Mouse (Mus musculus) midbrain, embryonic 13.5 days (tissue): ENCODE results near the gene Crtc1. TPM values are rescaled to one million over a fixed set of nuclear protein-coding genes. Genes with fewer than 3 reads are reported as not detected.

Source experiments
- ATAC-seq: fragments of 200-750 bp; cut with Nextera tagmentation; 2 replicates; pipeline ENCODE4 v1.8.0; 2017; ENCODE audit warnings: mild to moderate bottlenecking, moderate TSS enrichment, moderate library complexity
- H3K27ac ChIP-seq: fragments of 300-500 bp; sonication (generic); 2 replicates; pipeline ENCODE4 v1.5.1; 2015; ENCODE audit warnings: inconsistent platforms, mild to moderate bottlenecking, moderate library complexity
- H3K27me3 ChIP-seq: fragments of 300-500 bp; sonication (generic); 2 replicates; pipeline ENCODE4 v1.6.1; 2015; ENCODE audit warnings: mild to moderate bottlenecking, inconsistent platforms
- H3K36me3 ChIP-seq: fragments of 300-500 bp; sonication (generic); 2 replicates; pipeline ENCODE4 v1.6.1; 2015; ENCODE audit warnings: mild to moderate bottlenecking, inconsistent platforms
- H3K4me1 ChIP-seq: fragments of 300-500 bp; sonication (generic); replicated peaks from 2 replicates; pipeline ENCODE4 v1.6.1; 2015; ENCODE audit warnings: inconsistent platforms
- H3K4me2 ChIP-seq: fragments of 300-500 bp; sonication (generic); replicated peaks from 2 replicates; pipeline ENCODE4 v1.6.1; 2015; ENCODE audit warnings: moderate library complexity, mild to moderate bottlenecking, inconsistent platforms
- H3K4me3 ChIP-seq: fragments of 300-500 bp; sonication (generic); replicated peaks from 2 replicates; pipeline ENCODE4 v1.5.1; 2015; ENCODE audit warnings: mild to moderate bottlenecking, inconsistent platforms
- H3K9ac ChIP-seq: fragments of 300-500 bp; sonication (generic); replicated peaks from 2 replicates; pipeline ENCODE4 v1.6.1; 2015; ENCODE audit warnings: mild to moderate bottlenecking, inconsistent platforms
- H3K9me3 ChIP-seq: fragments of 300-500 bp; sonication (generic); 2 replicates; pipeline ENCODE4 v1.6.1; 2016; ENCODE audit warnings: mild to moderate bottlenecking, inconsistent platforms
- WGBS: fragments of 180-500 bp; shearing (Covaris S2); methylation state at CpG from one replicate; pipeline ENCODE4 v1.1.7; 2015; 5-methylcytosine and 5-hydroxymethylcytosine counted together
- polyA plus RNA-seq: library from polyadenylated mRNA; unstranded; fragments of >200 nt; fragmentation: Nextera tagmentation; extraction: Ambion mirVana; gene quantifications from 2 replicates; pipeline ENCODE4 v1.2.1, GENCODE M21; 2015

The Crtc1 gene
- polyA plus RNA-seq: 33.9 and 36.1 TPM in 2 replicates

DNA sequence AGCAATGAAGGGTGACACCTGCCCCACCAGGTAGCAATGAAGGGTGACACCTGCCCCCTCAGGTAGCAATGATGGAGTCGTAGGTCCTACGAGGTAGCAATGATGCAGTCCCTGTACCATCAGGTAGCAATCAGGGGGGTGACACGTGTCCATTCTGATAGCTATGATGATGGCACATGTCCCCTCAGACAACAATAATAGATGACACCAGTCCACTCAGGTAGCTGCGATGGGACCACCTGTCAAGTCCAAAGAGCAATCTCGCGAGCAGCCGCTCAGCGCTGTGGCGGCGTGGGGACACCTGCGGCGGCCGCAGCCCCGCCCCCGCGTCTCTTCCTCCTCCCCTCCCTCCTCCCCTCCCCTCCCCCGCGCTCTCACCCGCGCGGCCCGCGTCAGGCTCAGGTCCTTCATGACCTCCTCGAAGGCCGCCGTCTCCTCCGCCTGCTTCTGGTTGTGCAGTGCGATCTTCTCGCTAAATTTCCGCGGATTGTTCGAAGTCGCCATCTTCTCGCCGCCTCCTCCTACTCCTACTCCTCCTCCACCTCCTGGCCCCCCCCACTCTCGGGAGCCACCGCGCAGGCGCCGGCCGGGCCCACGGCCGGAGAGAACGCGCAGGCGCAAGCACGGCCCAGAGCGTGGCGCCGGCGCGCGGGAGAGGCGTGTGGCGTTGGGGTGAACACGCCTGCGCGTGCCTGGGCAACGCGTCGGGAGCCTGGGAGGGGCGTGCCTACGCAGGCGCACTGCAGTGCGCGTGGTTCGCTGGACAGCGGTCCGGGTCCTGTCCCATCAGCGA, at the start of gene Crtc1:
Gene Crtc1 (minus strand): TSS at position 525 of the 793 bp plus-strand sequence.
- WGBS: 1% methylated on average over 69 of the region's 70 CpGs

DNA sequence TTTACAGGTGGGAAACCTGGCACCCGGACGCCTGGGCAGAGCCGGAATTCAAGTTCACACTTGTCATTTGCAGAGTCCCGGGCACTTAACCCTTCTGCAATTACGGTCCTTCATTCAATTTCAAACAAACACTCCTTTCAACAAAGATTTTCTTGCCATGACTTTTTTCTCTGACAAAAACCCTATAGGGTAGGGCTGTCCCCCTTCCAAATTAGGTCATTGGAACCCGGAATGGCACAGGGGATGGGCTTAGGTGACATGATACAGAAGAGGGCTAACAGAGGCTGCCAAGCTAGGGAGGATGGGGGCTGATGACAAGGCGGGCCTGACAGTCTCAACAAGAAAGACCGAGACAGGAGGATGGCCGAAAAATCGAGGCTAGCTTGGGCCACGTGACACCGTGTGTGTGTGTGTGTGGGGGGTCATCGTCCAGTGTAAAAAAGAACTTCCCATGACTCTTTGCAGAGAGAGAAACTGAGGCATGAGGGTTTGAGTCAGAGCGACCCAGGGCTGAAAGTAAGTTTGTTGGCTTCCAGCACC, 49.6 kb upstream of the Crtc1 start:
- H3K36me3 ChIP-seq: peaks cover 10% of the 10 kb centered on the region; the same call in 1 of the 2 replicates
- WGBS: 2% methylated on average over 14 of the region's 14 CpGs
- peak overlapping the region; percentile 44; the same call in 1 of the 2 replicates for H3K9ac ChIP-seq
- H3K4me3 ChIP-seq: peak overlapping the region; percentile 7
- H3K27ac ChIP-seq: no peak overlapping the region
- no peak for ATAC-seq
- H3K9me3 ChIP-seq: no peaks in the 10 kb centered on the region
- peaks cover 98% of the 10 kb centered on the region for H3K27me3 ChIP-seq
- peaks cover 51% of the 10 kb centered on the region for H3K4me1 ChIP-seq
- H3K4me2 ChIP-seq: peak overlapping the region; percentile 68

More for the DNA sequence above, at the start of gene Crtc1:
- Histone ChIP-seq H3K27ac (peak within 1 kb of the TSS; percentile 84), H3K36me3 (no peaks in the 10 kb centered on the region; the same call in 1 of the 2 replicates), H3K4me3 (peak within 1 kb of the TSS; percentile 67), H3K27me3 (no peaks in the 10 kb centered on the region), H3K9me3 (no peaks in the 10 kb centered on the region), H3K9ac (peak within 1 kb of the TSS; percentile 75), H3K4me2 (peak within 1 kb of the TSS; percentile 85), H3K4me1 (peaks cover 27% of the 10 kb centered on the region)
- ATAC-seq: peak; percentile 99

DNA sequence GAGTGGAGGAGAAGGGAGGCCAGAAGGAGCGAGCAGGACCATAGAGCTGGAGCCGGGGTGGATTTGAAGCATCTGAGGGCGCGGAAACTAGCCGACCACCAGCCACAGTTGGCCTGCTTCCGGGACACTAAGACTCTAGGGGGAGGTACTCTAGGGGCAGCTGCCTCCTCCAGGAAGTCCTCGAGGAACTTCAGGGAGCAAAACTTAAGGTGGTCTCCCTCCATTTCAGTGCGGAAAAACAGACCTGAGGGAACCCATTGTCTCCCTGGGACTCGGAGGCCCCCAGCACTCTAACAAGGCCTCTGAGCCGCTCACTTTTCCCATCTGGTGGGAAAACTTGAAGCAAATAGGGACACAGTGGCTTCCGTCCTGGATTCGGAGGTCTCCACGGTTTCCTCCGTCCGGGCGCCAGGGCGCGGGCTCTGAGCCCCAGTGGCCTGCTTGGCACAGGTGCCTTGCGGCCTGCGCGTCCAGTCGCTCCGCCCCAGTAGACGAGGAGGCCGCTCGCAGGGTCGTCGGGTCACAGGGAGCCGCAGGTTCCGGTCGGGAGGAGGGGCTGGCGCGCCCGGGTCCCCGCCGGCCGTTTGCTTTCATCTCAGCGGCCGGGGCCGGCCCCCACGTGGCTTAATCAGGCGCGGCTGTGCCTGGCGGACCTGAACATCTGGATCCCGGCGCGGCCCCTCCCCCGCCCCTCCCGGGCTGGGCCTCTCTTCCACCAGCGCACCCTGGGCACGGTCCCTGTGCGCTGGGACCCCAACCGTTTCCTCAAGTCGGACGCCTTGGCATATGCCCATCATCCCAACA, 48.8 kb upstream of the Crtc1 start:
- Histone ChIP-seq H3K4me1 (peaks cover 43% of the 10 kb centered on the region), H3K4me3 (peak overlapping the region; percentile 29), H3K36me3 (peaks cover 10% of the 10 kb centered on the region; the same call in 1 of the 2 replicates), H3K27me3 (peaks cover 96% of the 10 kb centered on the region), H3K9me3 (no peaks in the 10 kb centered on the region), H3K4me2 (peak overlapping the region; percentile 68), H3K9ac (peak overlapping the region; percentile 44; the same call in 1 of the 2 replicates), H3K27ac (no peak overlapping the region)
- ATAC-seq: no peak
- WGBS: 3% methylated on average over 49 of the region's 55 CpGs

DNA sequence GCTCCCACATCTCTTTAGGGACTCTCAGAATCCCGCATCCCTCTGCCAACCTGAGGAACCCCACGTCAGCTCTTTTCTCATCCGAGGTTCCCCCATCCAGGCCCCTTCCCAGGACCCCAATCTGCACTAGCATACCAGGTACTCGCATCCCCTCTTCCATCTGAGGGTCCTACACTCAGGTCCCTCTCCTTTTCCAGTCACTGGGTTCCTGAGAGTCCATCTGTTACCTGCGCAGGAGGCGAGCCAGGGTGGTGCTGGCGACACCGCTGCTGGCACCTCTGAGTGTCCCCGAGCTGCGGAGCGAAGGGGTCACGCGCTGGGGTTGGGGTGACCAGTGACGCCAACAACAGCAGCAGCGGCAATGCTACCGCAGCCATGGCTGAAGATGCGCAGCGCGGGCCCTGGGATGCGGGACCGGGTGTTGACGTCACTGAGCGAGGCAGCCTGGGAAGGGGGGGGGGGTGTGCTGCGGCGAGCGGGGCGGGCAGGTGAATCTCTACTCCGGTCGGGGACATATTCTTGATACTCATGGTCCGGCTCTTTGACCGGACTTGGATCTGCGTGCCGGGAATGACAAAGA, 47.7 kb upstream of the Crtc1 start, which contains the start of gene Tmem59l:
Gene Tmem59l (minus strand): TSS at position 418 of the 580 bp plus-strand sequence.
- peaks cover 10% of the 10 kb centered on the region; the same call in 1 of the 2 replicates for H3K36me3 ChIP-seq
- H3K4me1 ChIP-seq: peaks cover 36% of the 10 kb centered on the region
- H3K27me3 ChIP-seq: peaks cover 95% of the 10 kb centered on the region
- 3% methylated on average over 33 of the region's 33 CpGs for WGBS
- peak; percentile 64 for ATAC-seq
- no peak within 1 kb of the TSS for H3K27ac ChIP-seq
- H3K4me2 ChIP-seq: peak within 1 kb of the TSS; percentile 68
- H3K9me3 ChIP-seq: no peaks in the 10 kb centered on the region
- H3K4me3 ChIP-seq: peak within 1 kb of the TSS; percentile 58
- H3K9ac ChIP-seq: peak within 1 kb of the TSS; percentile 87

DNA sequence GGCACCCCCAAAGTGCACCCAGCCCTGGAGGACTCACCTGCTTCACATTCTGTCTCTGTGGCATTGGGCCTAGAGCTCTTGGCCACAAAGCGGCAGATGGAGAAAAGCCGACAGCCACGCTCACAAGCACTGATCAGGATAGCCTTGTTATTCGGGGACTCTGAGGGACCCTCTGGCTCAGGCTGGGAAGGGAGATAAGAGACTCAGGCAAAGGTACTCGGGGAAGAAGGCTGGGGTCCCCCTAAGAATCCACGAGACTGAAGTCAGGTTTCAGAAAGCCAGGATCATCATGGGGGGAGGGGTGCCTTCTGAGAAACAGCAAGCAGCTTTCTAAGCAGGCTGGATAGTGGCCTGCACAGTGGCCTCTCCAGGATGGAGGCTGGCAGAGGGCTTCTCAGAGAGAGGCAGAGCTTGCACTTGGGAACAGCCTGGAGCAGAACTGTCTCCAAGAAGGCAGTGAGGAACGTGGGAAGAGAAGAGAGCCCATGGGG, 46.9 kb upstream of the Crtc1 start:
- peaks cover 10% of the 10 kb centered on the region; the same call in 1 of the 2 replicates for H3K36me3 ChIP-seq
- ATAC-seq: no peak
- H3K9ac ChIP-seq: peak overlapping the region; percentile 87
- H3K27ac ChIP-seq: no peak overlapping the region
- peak overlapping the region; percentile 68 for H3K4me2 ChIP-seq
- H3K9me3 ChIP-seq: no peaks in the 10 kb centered on the region
- peak overlapping the region; percentile 58 for H3K4me3 ChIP-seq
- 47% methylated on average over 7 of the region's 7 CpGs for WGBS
- H3K4me1 ChIP-seq: peaks cover 33% of the 10 kb centered on the region
- H3K27me3 ChIP-seq: peaks cover 94% of the 10 kb centered on the region

DNA sequence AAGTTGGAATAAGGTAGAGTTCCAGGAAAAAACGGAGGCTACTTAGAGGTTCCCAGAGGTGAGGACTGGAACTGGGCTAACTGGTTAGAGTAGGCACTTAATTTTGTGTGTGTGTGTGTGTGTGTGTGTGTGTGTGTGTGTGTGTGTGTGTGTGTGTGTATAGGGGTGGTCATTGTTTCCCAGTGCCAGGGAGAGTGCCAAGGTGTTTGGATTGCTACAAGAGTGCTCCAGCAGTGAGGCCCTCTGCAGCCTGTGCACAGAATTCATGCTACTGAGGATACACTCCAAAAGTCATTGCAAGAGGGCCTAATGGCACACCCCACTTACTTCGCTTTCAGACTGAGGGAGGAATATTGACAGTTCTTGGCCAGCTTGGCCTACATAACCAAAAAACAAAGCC, 43.6 kb upstream of the Crtc1 start:
- WGBS: 74% methylated on average over 2 of the region's 2 CpGs
- no peaks in the 10 kb centered on the region for H3K9me3 ChIP-seq
- H3K4me2 ChIP-seq: no peak overlapping the region
- no peak overlapping the region for H3K9ac ChIP-seq
- H3K36me3 ChIP-seq: peaks cover 10% of the 10 kb centered on the region; the same call in 1 of the 2 replicates
- no peak overlapping the region for H3K4me3 ChIP-seq
- H3K27me3 ChIP-seq: peaks cover 78% of the 10 kb centered on the region
- ATAC-seq: no peak
- H3K4me1 ChIP-seq: peaks cover 11% of the 10 kb centered on the region
- no peak overlapping the region for H3K27ac ChIP-seq

DNA sequence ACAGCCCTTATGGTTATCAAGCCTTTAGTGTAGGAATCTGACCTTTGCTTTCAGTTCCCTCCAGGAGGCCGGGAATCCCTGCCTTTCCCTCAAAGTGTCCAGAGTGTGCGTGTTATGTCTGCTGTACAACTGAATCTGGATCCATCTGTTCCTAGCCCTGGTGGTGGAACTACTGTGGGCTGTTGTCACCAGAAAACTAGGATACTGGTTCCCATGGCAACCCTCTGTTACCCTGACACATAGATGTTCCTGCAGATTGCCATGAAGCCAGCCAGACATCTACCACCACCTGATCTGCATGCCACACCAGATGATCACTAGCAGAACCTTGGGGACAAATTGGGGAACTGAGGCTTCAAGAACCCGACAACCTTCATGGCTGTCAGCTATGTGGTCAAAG, 42.5 kb upstream of the Crtc1 start:
- Histone ChIP-seq H3K27me3 (peaks cover 74% of the 10 kb centered on the region), H3K36me3 (peaks cover 10% of the 10 kb centered on the region; the same call in 1 of the 2 replicates), H3K4me3 (no peak overlapping the region), H3K27ac (no peak overlapping the region), H3K9ac (no peak overlapping the region), H3K4me1 (peaks cover 7% of the 10 kb centered on the region), H3K4me2 (no peak overlapping the region), H3K9me3 (no peaks in the 10 kb centered on the region)
- 82% methylated on average over 3 of the region's 3 CpGs for WGBS
- no peak for ATAC-seq

DNA sequence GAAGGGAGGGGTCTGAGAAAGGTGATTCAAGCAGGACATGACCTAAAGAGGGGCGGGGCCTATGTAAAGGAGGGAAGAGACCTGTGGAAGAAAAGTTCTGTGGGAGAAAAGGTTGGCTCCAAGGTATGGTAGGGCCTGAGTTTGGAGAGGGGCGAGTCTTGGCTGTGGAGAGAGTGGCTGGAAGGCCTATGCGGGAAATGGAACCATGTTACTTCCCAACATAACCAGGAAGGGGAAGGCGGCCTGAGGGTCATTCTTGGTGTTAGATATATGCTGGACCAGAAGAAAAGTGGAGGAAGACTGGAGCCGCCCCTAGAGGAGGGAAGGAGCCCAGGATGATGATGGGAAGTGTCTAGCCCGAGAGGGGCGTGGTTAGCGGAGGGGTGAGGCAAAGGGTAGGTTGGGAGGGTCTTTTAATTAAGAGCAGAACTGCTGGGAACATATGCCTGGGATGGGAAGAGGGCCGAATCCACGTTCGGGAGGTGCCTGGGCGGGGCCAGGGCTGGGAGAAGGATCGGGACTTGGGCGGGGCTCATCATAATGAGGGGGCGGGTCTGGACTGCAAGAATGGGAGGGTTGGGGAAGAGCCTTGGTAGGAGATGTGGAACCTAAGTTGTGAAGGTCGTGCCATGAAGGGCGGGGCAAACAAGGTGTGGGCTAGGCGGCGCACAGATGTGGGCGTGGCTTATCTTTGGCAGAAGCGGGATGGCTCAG, 38.0 kb upstream of the Crtc1 start:
- Histone ChIP-seq H3K9ac (no peak overlapping the region), H3K9me3 (no peaks in the 10 kb centered on the region), H3K27me3 (peaks cover 32% of the 10 kb centered on the region), H3K4me1 (peaks cover 11% of the 10 kb centered on the region), H3K36me3 (no peaks in the 10 kb centered on the region), H3K4me3 (peak overlapping the region; percentile 66), H3K27ac (no peak overlapping the region), H3K4me2 (peak overlapping the region; percentile 66)
- peak; percentile 59 for ATAC-seq
- WGBS: 2% methylated on average over 21 of the region's 21 CpGs

DNA sequence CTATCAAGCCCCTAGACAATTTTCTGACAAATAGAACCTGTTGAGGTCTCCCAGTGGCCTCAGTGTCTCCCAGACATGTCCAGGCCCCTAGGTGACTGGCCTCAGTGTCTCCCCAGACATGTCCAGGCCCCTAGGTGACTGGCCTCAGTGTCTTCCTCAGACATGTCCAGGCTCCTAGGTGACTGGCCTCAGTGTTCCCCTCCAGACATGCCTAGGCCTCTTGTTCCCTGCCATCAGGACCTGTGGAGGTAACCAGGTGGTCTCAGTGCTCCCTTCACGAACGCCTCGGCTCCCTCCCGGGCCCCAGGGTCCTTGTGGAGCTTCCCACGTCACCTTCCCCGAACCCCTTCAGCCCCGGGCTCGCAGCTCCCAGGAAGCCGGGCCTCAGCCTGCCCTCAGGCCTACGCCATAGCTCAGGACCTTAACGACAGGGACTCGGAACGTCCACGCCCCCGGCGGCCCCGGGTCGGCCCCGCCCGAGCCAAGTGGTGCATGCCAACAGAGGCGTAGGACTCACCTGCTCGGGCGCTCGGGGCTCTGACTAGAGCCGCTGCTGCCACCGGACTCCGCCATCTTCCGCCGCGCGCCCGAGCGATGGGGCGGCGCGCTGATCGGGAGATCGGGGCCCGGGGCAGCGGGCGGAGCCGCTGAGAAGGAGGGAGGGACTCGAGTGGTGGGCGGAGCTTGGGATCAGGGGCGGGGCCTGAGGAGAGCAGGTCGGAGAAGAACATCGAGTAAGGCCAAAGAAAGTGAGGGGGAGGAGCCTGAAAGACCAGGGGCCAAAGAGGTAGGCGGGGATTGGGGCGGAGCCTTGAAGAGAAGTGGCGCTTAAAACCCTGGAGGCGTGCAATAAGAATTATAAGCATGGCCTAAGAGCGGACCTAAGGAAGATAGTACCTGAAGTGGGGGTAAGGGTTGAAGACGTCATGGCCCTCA, 37.2 kb upstream of the Crtc1 start, which contains the start of gene Klhl26:
Gene Klhl26 (minus strand): TSS at position 636 of the 936 bp plus-strand sequence.
- under 1% methylated on average over 53 of the region's 53 CpGs for WGBS
- ATAC-seq: peak; percentile 88
- Histone ChIP-seq H3K27ac (peak within 1 kb of the TSS; percentile 40; the same call in 1 of the 2 replicates), H3K9me3 (no peaks in the 10 kb centered on the region), H3K4me3 (peak within 1 kb of the TSS; percentile 66), H3K27me3 (peaks cover 24% of the 10 kb centered on the region), H3K4me2 (peak within 1 kb of the TSS; percentile 66), H3K36me3 (no peaks in the 10 kb centered on the region), H3K4me1 (peaks cover 11% of the 10 kb centered on the region), H3K9ac (peak within 1 kb of the TSS; percentile 79)

DNA sequence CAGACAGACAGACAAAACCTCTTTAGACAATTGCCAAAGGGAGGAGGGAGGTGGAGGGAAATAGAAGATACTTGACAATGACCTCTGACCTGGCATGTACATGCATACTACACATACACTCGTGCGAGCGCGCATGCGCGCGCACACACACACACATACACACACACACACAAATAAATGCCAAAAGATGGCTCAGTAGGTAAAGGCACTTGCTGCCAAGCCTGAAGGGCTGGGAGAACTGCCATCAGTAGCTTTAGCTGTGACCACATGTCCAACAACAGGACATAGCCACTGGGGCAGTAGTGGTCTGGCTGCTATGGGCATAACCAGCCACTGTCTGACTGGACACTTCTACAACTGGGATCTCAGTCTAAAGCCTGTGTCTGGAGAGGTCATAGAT, 32.5 kb upstream of the Crtc1 start:
- Histone ChIP-seq H3K4me1 (peaks cover 25% of the 10 kb centered on the region), H3K4me2 (no peak overlapping the region), H3K4me3 (no peak overlapping the region), H3K27me3 (no peaks in the 10 kb centered on the region), H3K27ac (no peak overlapping the region), H3K9ac (no peak overlapping the region), H3K36me3 (no peaks in the 10 kb centered on the region), H3K9me3 (no peaks in the 10 kb centered on the region)
- ATAC-seq: no peak
- 99% methylated on average over 7 of the region's 7 CpGs for WGBS
